Mouse (Mus musculus): ENCODE data around the gene Top3a. TPM values are rescaled to one million over a fixed set of nuclear protein-coding genes. Genes with fewer than 3 reads are reported as not detected.
A peak's percentile ranks its signal among the peaks of the same experiment; 100 is the strongest.

Gene Top3a
- polyA plus RNA-seq, 1 experiment from 2014 or later = 10.5 TPM

GRCm38 (mm10) chr11:60696165-60696564 lies 81.0 kb downstream of the Top3a start:
- no peak overlapping the region for H3K27ac ChIP-seq (ENCODE audit: low read depth, low read length)
- 57% methylated on average over 1 of the region's 1 CpGs for WGBS (ENCODE audit: insufficient replicate concordance)
- H3K9ac ChIP-seq (ENCODE audit: low read depth, low read length) = no peak overlapping the region
- no peaks in the 10 kb centered on the region for H3K36me3 ChIP-seq (ENCODE audit: control insufficient read depth, insufficient read depth, low read length)
- H3K4me3 ChIP-seq (ENCODE audit: low read depth, low read length) = no peak overlapping the region
- ATAC-seq (replicated peaks; ENCODE audit: insufficient number of reproducible peaks, low FRiP score, low TSS enrichment) = no peak
- H3K9me3 ChIP-seq (replicated peaks; ENCODE audit: control insufficient read depth, low read length) = no peaks in the 10 kb centered on the region
- no peaks in the 10 kb centered on the region for H3K27me3 ChIP-seq (ENCODE audit: control insufficient read depth, insufficient read depth, low read length)
- peaks cover 12% of the 10 kb centered on the region for H3K4me1 ChIP-seq (ENCODE audit: control insufficient read depth, insufficient read depth, low read length)
- H3K4me2 ChIP-seq = no peak overlapping the region

Small RNA genes within 50 kb of the gene (microRNA-seq; reads per million reads assigned to microRNA genes)
- gene Mir5100 (ENCODE audit: borderline number of aligned reads) = 2.2 reads per million, percentile 27 among the genes with 10 or more reads in this experiment

Other genes starting within 250 kb of the Top3a start
- 31.6 and 35.0 TPM in 2 replicates for gene Alkbh5, start 241.0 kb downstream of the Top3a start, polyA plus RNA-seq (2014; fragmentation: Nextera tagmentation; extraction: Ambion mirVana)
- gene Llgl1, start 77.6 kb downstream of the Top3a start, polyA plus RNA-seq (2014; fragmentation: Nextera tagmentation; extraction: Ambion mirVana) = 32.6 and 40.7 TPM in 2 replicates
- 63.6 and 79.5 TPM in 2 replicates for gene Flii, start 50.1 kb downstream of the Top3a start, polyA plus RNA-seq (2014; fragmentation: Nextera tagmentation; extraction: Ambion mirVana)
- gene Mief2, start 49.0 kb downstream of the Top3a start, polyA plus RNA-seq (2014; fragmentation: Nextera tagmentation; extraction: Ambion mirVana) = 14.4 and 18.4 TPM in 2 replicates
- gene Smcr8, start 159 bp upstream of the Top3a start, polyA plus RNA-seq (2014; fragmentation: Nextera tagmentation; extraction: Ambion mirVana) = 6.0 and 6.1 TPM in 2 replicates
- gene Shmt1, start 34.4 kb upstream of the Top3a start, polyA plus RNA-seq (2014; fragmentation: Nextera tagmentation; extraction: Ambion mirVana) = 36.4 and 44.4 TPM in 2 replicates
- 31.8 and 33.9 TPM in 2 replicates for gene Dhrs7b, start 53.3 kb upstream of the Top3a start, polyA plus RNA-seq (2014; fragmentation: Nextera tagmentation; extraction: Ambion mirVana)
- 68.1 and 68.4 TPM in 2 replicates for gene Tmem11, start 101.9 kb upstream of the Top3a start, polyA plus RNA-seq (2014; fragmentation: Nextera tagmentation; extraction: Ambion mirVana)
- gene Natd1, start 137.4 kb upstream of the Top3a start, polyA plus RNA-seq (2014; fragmentation: Nextera tagmentation; extraction: Ambion mirVana) = 20.2 and 23.9 TPM in 2 replicates
- gene Map2k3, start 154.7 kb upstream of the Top3a start, polyA plus RNA-seq (2014; fragmentation: Nextera tagmentation; extraction: Ambion mirVana) = 74.6 and 77.9 TPM in 2 replicates
- gene Kcnj12, start 245.2 kb upstream of the Top3a start, polyA plus RNA-seq (2014; fragmentation: Nextera tagmentation; extraction: Ambion mirVana) = 1.5 and 2.0 TPM in 2 replicates

Measured in heart, embryonic 11.5 days (tissue).